Mouse (Mus musculus) layer of hippocampus, postnatal 25 days (tissue): ENCODE measurements around the gene Pds5a. TPM values are rescaled to one million over a fixed set of nuclear protein-coding genes. Genes with fewer than 3 reads are reported as not detected.
"Not testable (repeated sequence)": the region's sequence is repeated elsewhere in the genome, so short reads cannot be mapped to it uniquely, and the experiment has no call there.

Experiments
- DNase-seq, 2 experiments: peaks; one replicate each; pipeline ENCODE4 v3.0.0; 2022; ENCODE audit warnings: mixed read lengths in 2 of 2, low spot score in 1 of 2; ENCODE audit errors: extremely low spot score in 1 of 2
- total RNA-seq, 2 experiments: library from RNA; stranded (reverse); gene quantifications; 2 replicates each; pipeline ENCODE4 v1.2.3; 2021

The Pds5a gene
- total RNA-seq: 10 to 100 TPM; 68.3 to 78.2 TPM

DNA sequence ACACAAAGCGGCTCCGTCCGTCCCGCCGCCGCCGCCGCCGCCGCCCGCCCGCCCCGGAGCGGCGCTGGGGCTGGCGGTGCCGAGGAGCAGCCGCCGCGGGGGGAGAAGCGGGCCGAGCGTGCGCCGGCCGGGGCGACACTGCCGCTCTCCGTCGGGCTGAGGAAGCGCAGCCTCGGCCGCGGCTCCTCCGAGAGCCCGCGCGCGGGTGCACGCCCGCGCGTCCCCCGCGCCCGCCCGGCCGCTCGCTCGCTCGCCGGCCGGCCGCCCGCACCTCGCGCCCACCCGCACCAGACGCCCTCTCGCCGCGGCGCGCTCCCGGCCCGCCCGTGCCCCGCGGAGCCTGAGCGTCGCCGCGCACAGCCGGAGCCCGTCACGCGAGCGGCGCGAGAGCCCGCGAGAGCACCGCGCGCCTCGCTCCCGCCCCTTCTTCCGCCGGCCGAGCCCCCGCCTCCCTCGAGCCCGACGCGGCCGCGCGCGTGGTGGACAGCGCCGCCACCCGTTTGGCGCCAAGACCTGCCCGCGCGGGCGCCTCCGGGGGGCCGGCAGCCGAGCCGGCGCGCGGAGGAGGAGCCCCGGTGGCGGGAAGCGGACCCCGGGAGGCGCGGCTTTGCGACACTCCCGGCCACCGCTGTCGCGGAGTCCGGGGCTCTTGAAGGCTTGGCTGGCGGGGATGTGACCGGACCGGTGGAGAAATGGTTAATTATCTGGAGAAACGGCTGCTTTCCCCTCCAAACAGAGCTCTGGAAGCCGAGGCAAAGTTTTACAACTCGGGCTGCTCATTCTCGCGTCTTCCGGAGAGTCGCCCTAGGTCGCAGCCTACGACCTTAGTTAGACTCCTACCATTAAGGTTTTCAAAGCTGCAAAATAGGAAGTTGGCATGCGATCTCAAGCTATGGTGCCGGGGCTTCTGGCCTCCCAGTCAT is at the start of gene Pds5a:
Gene Pds5a (minus strand): TSS at position 438 of the 923 bp plus-strand sequence.
- DNase-seq: peak; percentile 71 to 72

DNA sequence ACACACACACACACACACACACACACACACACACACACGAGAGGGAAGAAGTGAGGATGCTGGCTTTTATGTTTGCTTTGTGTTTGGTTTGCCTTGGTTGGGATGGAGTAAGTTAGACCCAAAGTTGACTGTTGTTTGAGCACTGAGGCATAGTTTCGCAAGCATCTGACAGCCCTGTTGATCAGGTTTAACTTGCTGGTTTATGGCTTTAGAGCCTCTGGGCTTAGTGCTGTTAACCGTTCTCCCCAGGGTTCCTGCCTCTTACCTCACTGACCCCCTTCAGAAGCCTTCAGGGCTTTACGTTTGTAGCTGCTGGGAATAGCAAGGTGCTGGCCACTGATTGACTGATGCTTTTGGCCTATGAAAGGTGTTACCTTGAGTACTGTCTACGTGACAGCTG is 48.8 kb upstream of the Pds5a start:
- no peak for DNase-seq

DNA sequence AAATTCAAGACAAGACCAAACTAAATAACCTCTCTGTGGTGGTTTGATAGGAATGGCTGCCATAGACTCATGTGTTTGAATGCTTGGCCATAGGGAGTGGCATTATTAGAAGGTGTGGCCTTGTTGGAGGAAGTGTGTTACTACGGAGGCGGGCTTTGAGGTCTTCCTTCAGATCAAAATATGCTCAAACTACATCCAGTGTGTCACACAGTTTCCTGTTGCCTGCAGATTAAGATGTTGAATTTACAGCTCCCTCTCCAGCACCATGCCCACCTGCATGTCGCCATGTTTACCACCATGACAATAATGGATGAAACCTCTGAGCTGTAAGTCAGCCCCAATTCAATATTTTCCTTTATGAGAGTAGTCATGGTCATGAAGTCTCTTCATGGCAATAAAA is 41.3 kb upstream of the Pds5a start:
- no peak for DNase-seq

DNA sequence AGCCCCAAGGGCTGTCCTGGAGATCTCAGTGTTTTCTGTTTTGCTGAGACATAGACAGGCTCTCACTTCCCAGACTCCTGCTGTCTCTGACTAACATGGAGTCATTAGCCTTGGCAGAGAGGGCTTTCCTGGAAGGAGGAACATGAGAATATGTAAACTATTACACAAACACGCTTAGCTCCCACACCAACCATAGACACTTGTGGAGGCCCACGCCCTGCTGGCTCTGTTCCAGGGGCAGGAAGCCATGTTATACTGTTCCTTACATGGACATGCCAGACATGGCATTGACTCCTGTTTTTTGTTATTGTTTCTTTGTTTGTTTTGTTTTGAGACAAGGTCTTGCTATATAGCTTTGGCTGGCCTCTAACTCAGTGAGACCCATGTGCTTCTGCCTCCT is 37.5 kb upstream of the Pds5a start:
- no peak for DNase-seq

DNA sequence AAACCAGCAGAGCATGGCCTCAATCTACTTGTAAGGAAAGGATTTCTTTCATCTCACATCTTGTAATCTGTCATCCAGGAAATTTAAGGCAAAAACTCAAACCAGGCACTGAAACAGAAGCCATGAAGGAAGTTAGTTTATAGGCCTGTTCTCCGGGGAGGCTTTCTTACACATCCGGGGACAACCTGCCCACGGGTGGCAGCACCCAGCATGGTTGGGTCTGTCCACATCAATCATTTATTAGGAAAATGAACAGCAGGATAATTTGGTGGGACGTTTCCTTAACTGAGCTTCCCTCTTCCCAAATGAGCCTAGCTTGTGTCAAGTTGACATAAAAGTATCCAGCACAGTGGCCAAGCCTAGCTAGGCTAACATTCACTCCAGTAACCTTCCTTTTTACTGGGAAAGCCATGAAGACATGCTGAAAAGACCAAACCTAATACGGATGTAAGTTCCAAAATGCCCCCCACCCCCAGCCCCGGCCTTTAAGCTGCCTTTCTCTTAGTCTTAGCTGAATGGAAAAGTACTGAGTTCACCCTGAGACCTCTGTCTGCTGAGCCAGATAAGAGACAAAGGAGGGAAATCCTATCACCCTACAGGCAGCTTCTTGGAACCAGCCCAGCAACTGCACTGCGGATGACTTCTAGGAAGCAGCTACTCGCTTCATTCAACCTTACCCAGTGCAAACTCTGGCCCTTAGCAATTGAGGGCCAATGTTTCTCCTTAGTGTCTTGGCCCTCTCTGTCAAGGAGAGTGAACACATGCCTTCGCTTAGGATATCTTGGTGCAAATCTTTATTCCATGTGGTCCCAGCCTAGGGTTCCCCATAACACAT is 33.3 kb upstream of the Pds5a start:
- no peak for DNase-seq

DNA sequence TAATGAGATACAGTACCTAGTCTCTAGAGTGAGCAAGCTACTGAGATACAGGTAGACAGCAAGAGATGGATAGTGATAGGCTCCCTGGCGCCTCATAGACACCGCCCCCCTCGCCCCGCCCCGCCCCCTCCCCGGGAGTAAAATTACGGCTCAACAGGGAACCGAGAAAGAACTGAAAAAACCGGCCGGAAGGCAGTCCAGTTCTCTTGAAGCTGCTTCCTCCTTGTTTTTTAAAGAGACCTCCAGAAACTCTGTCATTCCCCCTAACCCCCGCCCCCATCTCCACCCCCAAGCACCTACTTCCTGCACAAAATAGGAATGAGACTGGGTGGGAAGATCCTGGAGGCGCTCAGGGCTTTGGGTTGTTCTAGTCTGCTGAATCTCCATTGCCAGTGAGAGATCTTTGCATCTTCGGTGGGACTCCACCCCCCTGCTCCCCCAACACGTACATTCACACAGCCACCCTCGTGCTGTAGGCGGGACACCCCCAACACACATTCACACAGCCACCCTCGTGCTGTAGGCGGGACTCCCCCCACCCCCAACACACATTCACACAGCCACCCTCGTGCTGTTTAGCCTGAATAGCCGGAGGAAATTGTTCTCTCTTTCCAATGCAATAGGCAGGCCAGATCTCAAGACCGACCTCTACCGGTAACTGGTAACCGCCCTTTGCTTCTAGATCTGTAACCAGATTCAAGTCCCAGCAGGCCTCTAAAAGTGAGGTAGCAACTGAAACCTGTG is 26.4 kb upstream of the Pds5a start:
- DNase-seq: peak; percentile 18

DNA sequence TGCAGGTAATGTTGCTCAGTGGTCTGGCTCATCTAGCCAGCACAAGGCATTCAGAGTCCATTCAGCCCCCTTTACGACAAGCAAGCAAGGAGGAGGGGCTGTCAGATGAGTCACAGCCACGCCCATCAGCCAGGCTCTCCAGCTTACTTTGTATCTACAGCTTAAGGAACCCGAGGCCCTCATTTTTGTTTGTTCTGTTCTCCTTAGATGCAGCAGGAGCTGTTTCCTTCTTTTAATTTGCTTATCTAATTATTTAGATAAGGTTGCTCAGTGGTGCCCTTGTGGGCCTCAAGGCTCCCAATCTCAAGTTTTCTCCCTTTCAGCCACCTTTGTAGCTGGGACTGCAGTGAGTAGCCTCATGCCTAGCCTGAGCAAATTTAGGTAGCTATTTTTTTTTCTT is 20.3 kb upstream of the Pds5a start:
- DNase-seq: no peak

DNA sequence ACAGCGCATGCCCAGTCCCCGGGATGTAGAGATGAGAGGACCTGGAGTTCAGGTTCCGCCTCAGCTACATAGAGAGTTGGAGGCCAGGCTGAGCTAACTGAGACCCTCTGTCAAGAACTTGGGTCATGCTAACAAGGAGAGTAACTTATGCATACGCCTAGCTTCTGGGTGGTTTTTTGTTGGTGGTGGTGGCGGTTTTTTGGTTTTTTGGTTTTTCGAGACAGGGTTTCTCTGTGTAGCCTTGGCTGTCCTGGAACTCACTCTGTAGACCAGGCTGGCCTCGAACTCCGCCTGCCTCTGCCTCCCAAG is 19.8 kb upstream of the Pds5a start:
- DNase-seq: not testable (repeated sequence)

DNA sequence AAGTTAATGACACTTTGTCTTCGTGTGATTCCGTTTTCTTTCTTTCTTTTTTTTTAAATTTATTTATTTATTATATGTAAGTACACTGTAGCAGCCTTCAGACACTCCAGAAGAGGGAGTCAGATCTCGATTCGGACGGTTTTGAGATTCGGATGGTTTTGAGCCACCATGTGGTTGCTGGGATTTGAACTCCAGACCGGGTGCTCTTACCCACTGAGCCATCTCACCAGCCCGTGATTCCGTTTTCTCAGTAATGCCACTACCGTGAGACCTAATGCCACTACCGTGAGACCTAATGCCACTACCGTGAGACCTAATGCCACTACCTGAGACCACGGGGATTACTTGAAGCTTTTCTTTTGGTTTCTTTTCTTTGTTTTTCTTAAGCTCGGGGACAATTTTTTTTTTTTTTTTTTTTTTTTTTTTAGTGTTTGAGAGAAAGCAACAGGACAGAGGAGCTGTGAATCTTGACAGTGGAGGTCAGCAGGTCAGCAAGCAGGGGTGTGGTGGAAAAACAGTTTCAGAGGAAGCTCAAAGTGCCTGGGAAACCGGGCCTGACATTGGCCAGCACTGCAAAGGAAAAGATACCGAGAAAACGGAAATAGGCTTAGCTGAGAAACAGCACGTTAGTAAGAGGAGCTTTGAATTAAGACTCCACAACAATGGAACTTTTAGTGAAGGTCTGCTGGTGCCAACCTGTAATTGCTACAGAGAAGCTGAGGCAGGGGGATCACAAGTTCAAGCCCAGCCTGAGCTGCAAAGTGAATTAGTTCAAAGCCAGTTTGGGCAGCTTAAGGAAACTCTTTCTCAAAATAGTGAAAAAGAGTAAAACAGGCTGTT is 19.2 kb upstream of the Pds5a start:
- DNase-seq: no peak

DNA sequence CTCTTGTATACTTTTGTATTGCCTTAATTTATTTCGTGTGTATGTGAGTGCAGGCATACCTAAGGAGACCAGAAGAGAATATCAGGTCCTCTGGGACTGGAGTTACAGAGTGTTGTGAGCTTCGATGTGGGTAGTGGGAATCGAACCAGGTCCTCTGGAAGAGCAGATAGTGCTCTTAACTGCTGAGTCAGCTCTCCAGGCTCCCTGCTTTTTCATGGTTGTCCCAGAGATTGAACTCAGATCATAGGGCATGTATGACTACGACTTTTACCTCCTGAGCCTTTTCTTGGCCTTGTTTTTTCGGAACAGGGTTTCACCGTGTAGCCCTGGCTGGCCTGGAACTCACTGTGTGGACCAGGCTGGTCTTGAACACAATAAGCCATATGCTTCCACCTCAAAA is 17.0 kb upstream of the Pds5a start:
- DNase-seq: no peak

DNA sequence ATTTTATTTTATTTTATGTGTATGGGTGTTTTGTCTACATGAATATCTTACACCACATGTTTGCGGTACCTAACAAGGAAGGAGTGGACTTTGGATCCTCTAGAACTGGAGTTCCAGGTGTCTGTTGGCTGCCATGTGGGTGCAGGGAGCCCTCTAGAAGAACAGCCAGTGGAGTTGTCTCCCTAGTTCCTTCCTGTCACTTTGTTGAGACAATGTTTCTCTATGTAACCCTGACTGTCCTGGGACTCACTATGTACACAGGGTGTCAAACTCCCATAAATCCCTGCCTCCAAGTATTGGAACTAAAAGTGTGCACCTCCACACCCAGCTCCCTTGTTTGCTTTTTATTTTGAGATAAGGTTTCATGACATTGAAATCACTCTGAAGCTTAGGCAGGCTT is 13.4 kb upstream of the Pds5a start:
- no peak for DNase-seq

DNA sequence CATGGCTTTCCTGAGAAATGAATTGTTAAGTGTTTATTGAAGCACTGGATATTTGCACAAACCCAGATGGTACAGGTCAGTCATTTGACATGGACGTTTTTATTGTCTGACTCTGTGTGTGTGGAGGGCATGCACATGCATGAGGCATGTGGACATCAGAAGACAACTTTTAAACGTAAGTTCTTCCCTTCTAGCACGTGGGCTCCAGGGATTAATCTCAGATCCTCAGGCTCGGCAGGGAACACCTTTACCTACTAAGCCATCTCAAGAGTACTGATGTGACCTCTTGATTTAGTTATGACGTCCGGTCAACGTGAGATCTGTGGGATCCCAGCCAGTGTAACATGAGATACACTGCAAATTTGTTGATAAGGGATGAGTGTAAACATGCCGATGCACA is 12.2 kb upstream of the Pds5a start:
- no peak for DNase-seq

DNA sequence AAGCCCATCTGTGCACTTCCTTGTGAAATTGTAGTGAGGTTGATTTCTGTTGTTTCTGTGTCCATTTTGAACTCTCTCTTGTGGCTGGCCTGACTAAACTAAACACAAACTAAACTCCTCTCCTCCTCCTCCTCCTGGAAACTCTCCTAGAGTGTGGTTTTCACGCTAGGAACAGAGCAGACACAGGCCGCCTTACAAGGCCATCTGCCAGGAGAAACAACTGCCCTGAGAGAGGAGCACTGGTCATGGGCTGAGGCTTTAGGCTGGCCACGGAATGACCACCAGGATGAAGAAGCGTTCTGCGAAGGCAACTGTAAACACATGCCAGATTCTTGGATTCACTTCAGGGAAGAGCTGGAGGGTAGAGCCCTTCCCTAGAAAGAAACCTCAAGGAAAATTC is 8.9 kb upstream of the Pds5a start:
- DNase-seq: no peak

DNA sequence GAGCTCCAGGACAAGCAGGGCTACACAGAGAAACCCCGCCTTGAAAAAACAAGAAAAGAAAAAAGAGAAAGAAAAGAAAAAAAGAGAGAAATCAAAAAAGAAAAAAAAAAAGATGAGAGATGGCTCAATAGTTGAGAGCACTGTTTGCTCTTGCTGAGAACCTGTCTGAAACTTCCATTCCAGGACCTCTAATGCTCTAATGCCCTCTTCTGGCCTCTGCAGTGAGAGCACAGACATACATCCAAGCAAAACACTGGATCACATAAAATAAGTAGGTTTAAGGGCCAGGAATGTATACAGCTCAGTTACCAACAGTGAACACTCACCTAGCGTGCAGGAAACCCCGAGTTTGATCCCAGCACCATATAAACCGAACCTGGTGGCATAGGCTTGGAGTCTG is 8.1 kb upstream of the Pds5a start:
- DNase-seq: no peak

DNA sequence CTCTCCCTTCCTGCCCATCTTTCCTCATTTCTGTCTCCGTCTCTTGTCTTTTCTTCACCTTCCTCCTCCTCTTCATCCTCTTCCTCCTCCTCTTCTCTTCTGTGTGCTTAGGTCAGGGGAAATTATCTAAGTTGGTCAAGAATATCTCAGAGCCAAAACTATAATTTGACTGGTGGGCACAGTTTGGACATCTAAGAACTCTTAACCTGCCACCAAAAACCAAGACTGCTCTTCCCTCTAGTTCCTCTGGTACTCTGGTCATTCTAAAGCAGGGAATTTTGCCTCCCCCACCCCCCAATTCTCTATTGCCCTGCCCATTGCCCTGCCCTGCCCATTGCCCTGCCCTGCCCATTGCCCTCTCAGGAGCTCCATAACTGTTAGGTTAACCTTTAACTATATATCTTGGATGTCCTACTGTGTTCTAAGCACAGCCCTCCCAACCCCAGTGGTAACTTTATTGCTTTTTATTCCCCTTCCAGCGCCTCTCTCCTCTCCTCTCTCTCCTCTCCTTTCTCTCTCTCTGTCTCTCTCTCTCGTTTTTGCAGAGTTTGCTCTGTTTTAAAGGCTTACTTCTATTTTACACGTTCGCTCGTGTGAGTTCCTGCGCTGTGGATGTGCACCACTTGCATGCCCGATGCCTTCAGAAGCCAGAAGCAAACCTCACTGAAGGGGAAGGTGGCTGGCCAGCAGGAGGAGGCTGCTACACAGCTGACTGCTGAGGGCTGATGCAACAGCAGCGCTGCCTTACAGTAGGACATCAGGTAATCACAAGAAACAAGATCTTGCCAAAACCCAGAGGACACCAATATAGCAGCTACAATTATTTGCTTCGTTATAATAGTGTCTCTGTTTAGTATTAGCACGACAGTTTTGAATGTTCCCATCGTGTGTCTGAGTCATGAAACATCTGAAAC is 6.9 kb upstream of the Pds5a start:
- no peak for DNase-seq

DNA sequence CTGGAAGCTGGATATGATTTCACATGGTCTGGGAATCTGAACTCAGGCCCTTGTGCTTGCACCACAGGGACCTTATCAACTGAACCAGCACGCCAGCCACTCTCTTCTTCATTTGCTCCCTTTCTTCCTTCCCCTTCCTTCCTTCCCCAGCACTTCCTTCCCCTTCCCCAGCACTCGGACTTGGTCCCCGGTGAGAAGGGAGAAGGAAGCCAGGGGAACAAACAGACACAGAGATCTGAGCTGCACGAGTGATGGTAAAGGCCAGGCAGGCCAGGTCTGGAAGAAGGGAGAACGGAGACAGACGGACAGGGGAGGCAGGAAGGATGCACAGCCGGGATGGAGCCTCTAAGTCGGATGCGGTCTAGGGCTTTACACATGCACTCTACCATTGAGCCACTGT is 5.2 kb upstream of the Pds5a start:
- DNase-seq: no peak

DNA sequence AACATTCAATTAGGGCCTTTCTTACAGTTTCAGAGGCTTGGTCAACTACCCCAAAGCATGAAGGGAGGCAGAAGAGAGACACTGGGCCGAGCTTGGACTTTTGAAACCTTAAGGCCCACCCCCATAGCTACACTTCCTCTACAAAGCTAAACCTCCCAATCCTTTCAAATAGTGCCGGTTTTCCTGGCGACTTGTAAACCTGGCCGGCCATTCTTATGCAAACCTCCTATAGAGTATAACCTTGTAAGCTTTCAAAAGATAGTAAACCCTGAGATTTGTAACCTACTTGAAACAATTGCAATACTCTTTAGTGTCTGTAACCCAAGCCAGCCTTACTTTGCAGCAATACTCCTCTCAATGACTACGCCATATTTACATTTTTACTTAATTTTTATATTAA is 2.0 kb upstream of the Pds5a start:
- DNase-seq: no peak

DNA sequence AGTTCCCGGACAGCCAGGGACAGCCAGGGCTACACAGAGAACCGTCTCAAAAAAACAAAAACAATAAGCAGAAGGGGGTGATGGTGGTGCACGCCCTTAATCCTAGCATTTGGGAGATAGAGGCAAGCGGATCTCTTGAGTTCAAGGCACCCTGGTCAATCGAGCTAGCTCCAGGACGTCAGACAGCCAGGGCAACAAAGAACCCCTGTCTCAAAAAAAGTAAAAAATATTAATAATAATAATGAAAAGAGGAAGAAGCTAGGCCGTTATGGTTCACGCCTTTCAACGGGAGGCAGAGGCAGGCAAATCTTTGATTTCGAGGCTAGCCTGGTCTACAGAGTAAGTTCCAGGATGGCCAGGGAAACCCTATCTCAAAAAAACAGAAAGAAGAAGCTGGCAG is 1.1 kb upstream of the Pds5a start:
- no peak for DNase-seq

DNA sequence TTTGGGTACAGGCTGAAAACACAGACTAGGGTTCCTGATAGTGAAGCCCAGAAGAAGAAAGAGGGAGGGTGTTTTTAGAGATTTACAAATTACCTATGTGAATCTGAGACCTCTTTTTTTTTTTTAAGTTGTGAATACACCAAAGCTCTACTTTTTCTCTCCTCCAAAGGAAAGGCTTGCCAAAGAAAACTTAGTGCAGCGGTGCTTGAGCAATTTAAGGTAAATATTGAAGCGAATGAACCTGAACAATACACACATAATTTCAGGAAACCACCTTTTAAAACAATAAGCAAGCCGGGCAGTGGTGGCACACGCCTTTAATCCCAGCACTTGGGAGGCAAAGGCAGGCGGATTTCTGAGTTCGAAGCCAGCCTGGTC is 675 bp upstream of the Pds5a start:
- no peak for DNase-seq
